Mouse (Mus musculus) cortical plate, adult 2 months (tissue): ENCODE results near the gene Tmpo.

Source experiments
- CTCF ChIP-seq: fragments of 200-500 bp; IDR thresholded peaks from 2 replicates; pipeline ENCODE4 v1.5.1; 2011; ENCODE audit warnings: mild to moderate bottlenecking, control low read depth, low read length; ENCODE audit not compliant: insufficient read depth; ENCODE audit errors: extremely low read depth
- POLR2A ChIP-seq: fragments of 200-500 bp; IDR thresholded peaks from 2 replicates; pipeline ENCODE4 v1.6.1; 2011; ENCODE audit warnings: mild to moderate bottlenecking, low read length, control low read depth; ENCODE audit not compliant: insufficient read depth; ENCODE audit errors: extremely low read depth

- TF ChIP-seq POLR2A (no peak), CTCF (no peak)
Measured at GRCm38 (mm10) chr10:91127395-91127794, 53.7 kb downstream of the Tmpo start.
